Mouse (Mus musculus) liver, postnatal 0 days (tissue): ENCODE data around the gene Cand2. TPM values are rescaled to one million over a fixed set of nuclear protein-coding genes. Genes with fewer than 3 reads are reported as not detected.
"Not testable (repeated sequence)": the region's sequence is repeated elsewhere in the genome, so short reads cannot be mapped to it uniquely, and the experiment has no call there.

Experiments used
- ATAC-seq: fragments of 200-750 bp; cut with Nextera tagmentation; 2 replicates; pipeline ENCODE4 v1.8.0; 2017; ENCODE audit warnings: mild to moderate bottlenecking, moderate library complexity
- DNase-seq: peaks from one replicate; pipeline ENCODE4 v3.0.0-alpha.2; 2016
- H3K27ac ChIP-seq: fragments of 300-500 bp; sonication (generic); 2 replicates; pipeline ENCODE4 v1.5.1; 2014; ENCODE audit warnings: antibody characterized with exemption, moderate library complexity, mild to moderate bottlenecking, low read depth
- H3K27me3 ChIP-seq: fragments of 300-500 bp; sonication (generic); 2 replicates; pipeline ENCODE4 v1.6.1; 2014; ENCODE audit warnings: low read length, control low read depth, mixed read lengths; ENCODE audit not compliant: insufficient read depth
- H3K36me3 ChIP-seq: fragments of 300-500 bp; sonication (generic); replicated peaks from 2 replicates; pipeline ENCODE4 v1.6.1; 2014; ENCODE audit warnings: mild to moderate bottlenecking, control low read depth, low read length, moderate library complexity, mixed read lengths; ENCODE audit not compliant: insufficient read depth
- H3K4me1 ChIP-seq: fragments of 300-500 bp; sonication (generic); 2 replicates; pipeline ENCODE4 v1.6.1; 2014; ENCODE audit warnings: antibody characterized with exemption, mild to moderate bottlenecking, control low read depth; ENCODE audit not compliant: insufficient read depth
- H3K4me2 ChIP-seq: fragments of 300-500 bp; sonication (generic); 2 replicates; pipeline ENCODE4 v1.6.1; 2014; ENCODE audit warnings: low read depth, mild to moderate bottlenecking, low read length, moderate library complexity, mixed read lengths
- H3K4me3 ChIP-seq: fragments of 300-500 bp; sonication (generic); 2 replicates; pipeline ENCODE4 v1.5.1; 2014; ENCODE audit warnings: low read depth, low read length
- H3K9ac ChIP-seq: fragments of 300-500 bp; sonication (generic); replicated peaks from 2 replicates; pipeline ENCODE4 v1.6.1; 2014; ENCODE audit warnings: mild to moderate bottlenecking, moderate library complexity
- H3K9me3 ChIP-seq: fragments of 300-500 bp; sonication (generic); 2 replicates; pipeline ENCODE4 v1.6.1; 2016; ENCODE audit warnings: mild to moderate bottlenecking, control low read depth, low read length, mixed read lengths
- CTCF ChIP-seq: sonication (generic); IDR thresholded peaks from 2 replicates; pipeline ENCODE4 v1.5.1; 2016; ENCODE audit warnings: antibody characterized with exemption, low read depth
- EP300 ChIP-seq: IDR thresholded peaks from 2 replicates; pipeline ENCODE4 v1.6.1; 2016; ENCODE audit warnings: antibody characterized with exemption, low read depth, mild to moderate bottlenecking
- WGBS: fragments of 180-500 bp; shearing (Covaris S2); extraction: QIAGEN DNeasy Blood & Tissue Kit; methylation state at CpG from one replicate; pipeline ENCODE4 v1.1.7; 2014; ENCODE audit not compliant: insufficient replicate concordance; 5-methylcytosine and 5-hydroxymethylcytosine counted together
- polyA plus RNA-seq: library from polyadenylated mRNA; unstranded; fragments of >200 nt; fragmentation: Nextera tagmentation; extraction: Ambion mirVana; gene quantifications from 2 replicates; pipeline ENCODE4 v1.2.1, GENCODE M21; 2015

The Cand2 gene
- polyA plus RNA-seq, 1 experiment from 2014 or later, result 0.61 TPM

DNA sequence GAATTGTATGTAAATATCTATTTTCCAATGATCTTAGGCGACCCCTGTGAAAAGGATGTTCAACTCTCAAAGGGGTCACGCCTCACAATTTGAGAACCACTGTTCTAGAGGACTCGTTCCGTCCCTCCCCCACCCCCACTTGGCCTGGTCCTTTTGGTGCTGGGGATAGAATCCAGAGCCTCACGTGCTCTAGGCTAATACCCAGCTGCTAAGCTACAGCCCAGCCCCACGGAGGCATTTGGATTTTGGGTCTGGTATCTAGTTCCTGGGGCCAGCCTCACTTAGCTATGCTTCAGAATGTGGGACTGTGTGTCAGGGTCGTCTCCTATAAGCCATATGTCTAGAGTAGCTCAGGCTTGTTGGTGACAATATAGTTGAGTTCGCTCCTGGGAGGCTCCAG, 37.3 kb downstream of the Cand2 start:
- no peaks in the 10 kb centered on the region for H3K9me3 ChIP-seq
- H3K27ac ChIP-seq, result no peak overlapping the region
- H3K4me3 ChIP-seq, result no peak overlapping the region
- WGBS, result 71% methylated on average over 8 of the region's 8 CpGs
- TF ChIP-seq CTCF, result no peak
- no peak for TF ChIP-seq EP300
- H3K4me2 ChIP-seq, result no peak overlapping the region
- H3K36me3 ChIP-seq, result peaks cover 6% of the 10 kb centered on the region
- no peak overlapping the region for H3K9ac ChIP-seq
- DNase-seq (no peak), ATAC-seq (no peak)
- H3K4me1 ChIP-seq, result peaks cover 16% of the 10 kb centered on the region
- no peaks in the 10 kb centered on the region for H3K27me3 ChIP-seq

DNA sequence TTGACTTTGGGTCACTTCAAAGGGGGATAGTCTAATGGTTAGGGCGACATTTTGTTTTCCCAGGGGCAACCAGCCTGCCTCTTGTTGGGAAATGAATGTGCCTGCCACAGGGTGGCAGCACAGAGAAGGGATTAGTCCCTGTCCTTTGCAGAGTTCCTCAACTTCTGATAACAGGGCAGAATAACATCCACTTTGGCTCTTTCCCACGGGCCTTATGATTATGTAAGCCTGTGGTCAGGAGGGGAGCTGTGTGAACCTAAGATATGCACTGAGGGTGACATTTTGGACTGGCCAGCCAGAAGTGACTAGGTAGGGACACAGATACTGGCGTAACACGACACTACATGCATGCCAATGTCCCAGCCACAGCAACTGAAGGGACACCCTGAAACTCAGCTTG, 39.8 kb downstream of the Cand2 start:
- peak; percentile 84 for ATAC-seq
- Histone ChIP-seq H3K4me1 (peaks cover 8% of the 10 kb centered on the region), H3K9ac (no peak overlapping the region), H3K4me3 (no peak overlapping the region), H3K9me3 (no peaks in the 10 kb centered on the region), H3K4me2 (0 out of 2 replicates have a peak overlapping the region, but pooled peaks have one; percentile 7), H3K27me3 (no peaks in the 10 kb centered on the region), H3K27ac (no peak overlapping the region), H3K36me3 (no peaks in the 10 kb centered on the region)
- DNase-seq, result peak; percentile 80
- WGBS, result 13% methylated on average over 4 of the region's 4 CpGs
- TF ChIP-seq CTCF, result peak; percentile 86
- TF ChIP-seq EP300, result peak; percentile 51; the same call in 1 of the 2 replicates

DNA sequence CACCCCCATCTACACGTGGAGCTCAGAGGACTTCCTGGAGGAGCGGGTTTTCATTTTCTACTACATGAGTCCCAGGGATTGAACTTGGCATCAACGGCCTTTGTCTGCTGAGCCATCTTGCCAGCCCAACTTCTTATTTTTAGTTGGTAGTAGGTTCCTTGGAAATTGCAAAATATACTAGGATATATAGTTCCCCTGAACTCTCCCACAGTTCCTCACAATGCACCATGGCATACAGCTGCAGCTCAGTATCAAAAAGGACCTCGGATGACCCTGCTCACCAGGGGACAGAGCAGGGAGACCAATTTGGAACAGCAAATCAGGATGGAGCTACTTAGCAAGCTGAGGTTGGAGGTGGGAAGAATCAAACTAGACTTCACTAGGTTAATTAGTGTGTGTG, 40.7 kb downstream of the Cand2 start:
- no peak for ATAC-seq
- no peaks in the 10 kb centered on the region for H3K9me3 ChIP-seq
- no peaks in the 10 kb centered on the region for H3K27me3 ChIP-seq
- no peak overlapping the region for H3K4me2 ChIP-seq
- peaks cover 8% of the 10 kb centered on the region for H3K4me1 ChIP-seq
- no peak for TF ChIP-seq CTCF
- TF ChIP-seq EP300, result no peak
- no peaks in the 10 kb centered on the region for H3K36me3 ChIP-seq
- no peak for DNase-seq
- H3K27ac ChIP-seq, result no peak overlapping the region
- no peak overlapping the region for H3K9ac ChIP-seq
- no peak overlapping the region for H3K4me3 ChIP-seq
- 63% methylated on average over 4 of the region's 4 CpGs for WGBS

DNA sequence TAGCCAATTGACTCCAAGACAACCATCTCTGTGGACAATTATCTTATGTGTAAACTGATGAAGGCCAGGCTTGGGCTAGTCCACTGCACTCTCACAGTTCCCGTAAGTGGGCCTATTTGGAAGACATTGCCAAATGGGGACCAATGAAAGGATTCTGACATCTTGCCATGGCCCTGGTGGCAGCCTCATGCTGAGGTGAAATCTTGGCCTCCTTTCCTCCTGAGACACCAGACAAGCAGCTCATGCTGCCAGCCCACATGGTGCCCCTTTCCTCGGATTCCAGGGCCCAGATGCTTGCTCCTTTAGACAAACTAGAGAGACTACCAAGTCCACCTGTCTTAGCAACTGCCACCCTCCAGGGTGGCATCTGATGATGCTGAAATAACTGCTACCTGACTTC, 43.8 kb downstream of the Cand2 start:
- TF ChIP-seq CTCF (no peak), EP300 (no peak)
- no peaks in the 10 kb centered on the region for H3K27me3 ChIP-seq
- H3K36me3 ChIP-seq, result no peaks in the 10 kb centered on the region
- no peak overlapping the region for H3K4me3 ChIP-seq
- H3K9me3 ChIP-seq, result no peaks in the 10 kb centered on the region
- peaks cover 14% of the 10 kb centered on the region for H3K4me1 ChIP-seq
- H3K4me2 ChIP-seq, result no peak overlapping the region
- H3K27ac ChIP-seq, result no peak overlapping the region
- H3K9ac ChIP-seq, result no peak overlapping the region
- WGBS, result 77% methylated on average over 2 of the region's 2 CpGs
- ATAC-seq, result no peak
- DNase-seq, result no peak

DNA sequence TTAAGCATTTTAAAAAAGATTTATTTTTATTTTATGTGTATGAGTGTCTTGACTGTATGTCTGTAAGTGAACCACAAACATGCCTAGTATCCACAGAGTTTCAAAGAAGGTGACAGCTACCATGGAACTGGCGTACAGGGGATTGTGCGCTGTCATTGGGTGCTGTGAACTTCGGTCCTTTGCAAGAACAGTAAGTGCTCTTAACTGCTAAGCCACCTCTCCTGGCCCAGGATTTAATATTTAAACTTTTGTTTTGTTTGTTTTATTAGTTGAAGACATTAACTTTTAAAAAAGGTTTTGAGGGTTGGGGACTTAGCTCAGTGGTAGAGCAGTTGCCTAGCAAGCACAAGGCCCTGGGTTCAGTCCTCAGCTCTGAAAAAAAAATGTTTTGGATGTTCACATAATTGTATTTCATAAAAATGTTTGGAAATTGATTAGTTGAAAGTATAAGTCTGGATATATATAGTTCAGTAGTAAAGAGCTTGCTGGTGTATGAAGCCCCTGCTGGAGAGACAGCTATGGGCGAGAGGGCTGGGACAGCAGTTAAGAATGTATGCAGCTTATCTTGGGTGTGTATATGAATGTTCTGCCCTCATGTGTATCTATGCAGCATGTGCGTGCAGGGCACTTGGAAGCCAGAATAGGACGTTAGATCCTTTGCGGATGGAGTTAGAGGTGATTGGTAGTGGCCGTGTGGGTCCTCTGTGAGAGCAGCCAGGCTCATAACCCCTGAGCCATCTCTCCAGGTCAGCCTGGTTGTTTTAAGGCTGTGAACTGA, 47.1 kb downstream of the Cand2 start:
- Histone ChIP-seq H3K36me3 (no peaks in the 10 kb centered on the region), H3K9me3 (no peaks in the 10 kb centered on the region), H3K4me3 (no peak overlapping the region), H3K27me3 (no peaks in the 10 kb centered on the region), H3K4me2 (no peak overlapping the region), H3K4me1 (peaks cover 17% of the 10 kb centered on the region; the same call in 1 of the 2 replicates), H3K27ac (no peak overlapping the region), H3K9ac (no peak overlapping the region)
- 59% methylated on average over 8 of the region's 8 CpGs for WGBS
- DNase-seq, result no peak
- TF ChIP-seq EP300 (no peak), CTCF (peak; percentile 21; the same call in 1 of the 2 replicates)
- peak; percentile 22; the same call in 1 of the 2 replicates for ATAC-seq

- H3K27me3 ChIP-seq, H3K9me3 ChIP-seq, H3K36me3 ChIP-seq, H3K9ac ChIP-seq: not testable (repeated sequence)
- peak overlapping the region; percentile 57 for H3K4me2 ChIP-seq
- peak; percentile 85 for TF ChIP-seq CTCF
- H3K4me3 ChIP-seq, result peak overlapping the region; percentile 22; the same call in 1 of the 2 replicates
- H3K27ac ChIP-seq, result 0 out of 2 replicates have a peak overlapping the region, but pooled peaks have one; percentile 8
- DNase-seq (peak; percentile 84), ATAC-seq (peak; percentile 97)
- 1% methylated on average over 5 of the region's 11 CpGs for WGBS
- peaks cover 17% of the 10 kb centered on the region; the same call in 1 of the 2 replicates for H3K4me1 ChIP-seq
These were observed 49.6 kb downstream of the Cand2 start for GRCm38 (mm10) chr6:115823850-115824464.
